In genomic region chr8:113688543-113688915, GRCm38 (mm10) we compare ENCODE assay signal across 27 mouse cellular contexts. TPM values are rescaled to one million over a fixed set of nuclear protein-coding genes. Genes with fewer than 3 reads are reported as not detected.
DNase-seq lines count a peak whose midpoint lies in the region; ATAC-seq lines count a peak whose summit lies in the region.
"Had no signal": no experiment of that assay in that cellular context is flagged by ENCODE, and none has a peak within 500 bp of the region (broad histone marks: within the 10 kb centered on the region; RNA-seq: fewer than 3 reads in every experiment).

No protein-coding gene starts in this region.

- H3K36me3 ChIP-seq in kidney, embryonic 15.5 days: no peaks in the 10 kb centered on the region
- no peaks in the 10 kb centered on the region for H3K36me3 ChIP-seq in lung, embryonic 16.5 days (ENCODE audit: control insufficient read depth, insufficient read depth, low read length)
- H3K36me3 ChIP-seq: embryonic facial prominence, embryonic 10.5 days; embryonic facial prominence, embryonic 13.5 days; forebrain, embryonic 12.5 days; forebrain, embryonic 15.5 days; hindbrain, embryonic 13.5 days had no signal

- 0 out of 2 replicates have a peak overlapping the region, but pooled peaks have one; percentile 32 for H3K4me2 ChIP-seq in kidney, embryonic 15.5 days
- H3K4me2 ChIP-seq in lung, embryonic 16.5 days (ENCODE audit: low read depth, low read length): no peak overlapping the region
- H3K4me2 ChIP-seq: forebrain, embryonic 12.5 days; heart, embryonic 11.5 days; hindbrain, embryonic 13.5 days had no signal

- H3K4me3 ChIP-seq in kidney, embryonic 15.5 days (replicated peaks): no peak overlapping the region
- H3K4me3 ChIP-seq in lung, embryonic 16.5 days (ENCODE audit: low read length): no peak overlapping the region
- H3K4me3 ChIP-seq: embryonic facial prominence, embryonic 10.5 days; embryonic facial prominence, embryonic 13.5 days; erythroblast, embryonic 14.5 days; forebrain, embryonic 12.5 days; forebrain, embryonic 15.5 days; hindbrain, embryonic 13.5 days had no signal

- no peak for ATAC-seq in kidney, embryonic 15.5 days (replicated peaks; ENCODE audit: low FRiP score)
- ATAC-seq in lung, embryonic 16.5 days (ENCODE audit: low read depth): no peak
- peak; percentile 55; the same call in 1 of the 2 replicates for ATAC-seq in megakaryocyte-erythroid progenitor cell, adult 5-6 weeks (replicated peaks; ENCODE audit: low FRiP score, low TSS enrichment, poor library complexity, severe bottlenecking)
- ATAC-seq: CD4-positive, CD25-positive, alpha-beta regulatory T cell, adult 4 months had no signal

- WGBS in kidney, embryonic 15.5 days: 68% methylated on average over 8 of the region's 8 CpGs
- 64% methylated on average over 8 of the region's 8 CpGs for WGBS in lung, embryonic 16.5 days

- no peaks in the 10 kb centered on the region for H3K27me3 ChIP-seq in kidney, embryonic 15.5 days
- H3K27me3 ChIP-seq in lung, embryonic 16.5 days (ENCODE audit: control insufficient read depth, insufficient read depth, low read depth, low read length): no peaks in the 10 kb centered on the region
- H3K27me3 ChIP-seq: embryonic facial prominence, embryonic 13.5 days; forebrain, embryonic 12.5 days; forebrain, embryonic 15.5 days; hindbrain, embryonic 13.5 days had no signal

- no peaks in the 10 kb centered on the region for H3K9me3 ChIP-seq in kidney, embryonic 15.5 days (replicated peaks)
- peaks cover 3% of the 10 kb centered on the region for H3K9me3 ChIP-seq in lung, embryonic 16.5 days (ENCODE audit: control insufficient read depth, low read length)
- H3K9me3 ChIP-seq: embryonic facial prominence, embryonic 10.5 days; embryonic facial prominence, embryonic 13.5 days; forebrain, embryonic 12.5 days; hindbrain, embryonic 13.5 days had no signal

- H3K27ac ChIP-seq in kidney, embryonic 15.5 days: no peak overlapping the region
- peak overlapping the region; percentile 58; the same call in 1 of the 2 replicates for H3K27ac ChIP-seq in lung, embryonic 16.5 days (ENCODE audit: low read length)
- H3K27ac ChIP-seq: embryonic facial prominence, embryonic 10.5 days; embryonic facial prominence, embryonic 13.5 days; forebrain, embryonic 12.5 days; hindbrain, embryonic 13.5 days had no signal

- H3K4me1 ChIP-seq in kidney, embryonic 15.5 days: peaks cover 18% of the 10 kb centered on the region
- H3K4me1 ChIP-seq in lung, embryonic 16.5 days (replicated peaks; ENCODE audit: control insufficient read depth, insufficient read depth, low read length): peaks cover 4% of the 10 kb centered on the region; the same call in 1 of the 2 replicates

- DNase-seq in kidney, adult 18-20 months: no peak
- no peak for DNase-seq in lung, postnatal 25 days (ENCODE audit: low spot score)
- no peak for DNase-seq in layer of hippocampus, adult 9-10 months (ENCODE audit: low spot score)
- DNase-seq: embryo, embryonic 11 days had no signal

- H3K9ac ChIP-seq in kidney, embryonic 15.5 days: no peak overlapping the region
- H3K9ac ChIP-seq in lung, embryonic 16.5 days (ENCODE audit: low read length): no peak overlapping the region
- H3K9ac ChIP-seq: embryonic facial prominence, embryonic 13.5 days; forebrain, embryonic 12.5 days; forebrain, embryonic 15.5 days; hindbrain, embryonic 13.5 days had no signal

RNA-seq across cellular contexts. Expression of gene Syce1l, which starts 45.5 kb away (rescaled TPM):
- not detected in 2 replicates for polyA plus RNA-seq in kidney, embryonic 15.5 days (2015; fragmentation: Nextera tagmentation; extraction: Ambion mirVana)
- polyA plus RNA-seq in lung, embryonic 16.5 days (2015; fragmentation: Nextera tagmentation; extraction: Ambion mirVana): not detected in 2 replicates
- total RNA-seq in megakaryocyte-erythroid progenitor cell, adult 5-6 weeks (2014; fragmentation: Nextera tagmentation): not detected in 2 replicates
- total RNA-seq in megakaryocyte-erythroid progenitor cell, adult 5-6 weeks (2017): not detected in 2 replicates
- total RNA-seq: adrenal gland, adult 2 months; adrenal gland, postnatal 14 days; gastrocnemius, adult 8-10 months; gastrocnemius, postnatal 25 days; heart, adult 8-10 months; heart, postnatal 25 days; hematopoietic stem cell, adult 5-6 weeks; MEL had no signal
- polyA plus RNA-seq: adrenal gland, adult 2 months; C2C12; CD4-positive, CD25-positive, alpha-beta regulatory T cell, adult 4 months; embryonic facial prominence, embryonic 10.5 days; embryonic facial prominence, embryonic 13.5 days; erythroblast, embryonic 14.5 days; forebrain, embryonic 12.5 days; gonadal fat pad, adult 2 months; heart, embryonic 11.5 days; heart, embryonic 14.5 days; heart, postnatal 0 days; hindbrain, embryonic 13.5 days had no signal

RNA-seq across cellular contexts. Expression of gene Mon1b, which starts 53.1 kb away (rescaled TPM):
- polyA plus RNA-seq in kidney, embryonic 15.5 days (2015; fragmentation: Nextera tagmentation; extraction: Ambion mirVana): 7.9 and 8.4 TPM in 2 replicates
- 7.5 and 10.2 TPM in 2 replicates for polyA plus RNA-seq in lung, embryonic 16.5 days (2015; fragmentation: Nextera tagmentation; extraction: Ambion mirVana)
- total RNA-seq in megakaryocyte-erythroid progenitor cell, adult 5-6 weeks (2014; fragmentation: Nextera tagmentation): 14.2 and 17.0 TPM in 2 replicates
- 12.2 and 18.0 TPM in 2 replicates for total RNA-seq in megakaryocyte-erythroid progenitor cell, adult 5-6 weeks (2017)
